Mouse (Mus musculus): ENCODE data around the gene Gm11146.

Gene Gm11146

GRCm38 (mm10) chr16:77556446-77557105 lies 45.3 kb downstream of the Gm11146 start:
- no peak for DNase-seq (ENCODE audit: low spot score in 2 of 2)

GRCm38 (mm10) chr16:77551051-77551450 lies 50.8 kb downstream of the Gm11146 start:
- no peak for DNase-seq (ENCODE audit: low spot score in 2 of 2)

All from spleen, postnatal 10 days (tissue).